Mouse (Mus musculus) erythroblast, embryonic 14.5 days (primary cell): ENCODE results near the gene Mapk10. TPM values are rescaled to one million over a fixed set of nuclear protein-coding genes. Genes with fewer than 3 reads are reported as not detected.

Experiments
- H3K27me3 ChIP-seq: 2 replicates; pipeline ENCODE4 v1.6.1; 2012; ENCODE audit warnings: inconsistent platforms; ENCODE audit not compliant: control insufficient read depth
- H3K36me3 ChIP-seq: 2 replicates; pipeline ENCODE4 v1.6.1; 2012; ENCODE audit warnings: mild to moderate bottlenecking, inconsistent platforms; ENCODE audit not compliant: control insufficient read depth
- H3K4me1 ChIP-seq: 2 replicates; pipeline ENCODE4 v1.6.1; 2012; ENCODE audit warnings: inconsistent platforms; ENCODE audit not compliant: control insufficient read depth
- H3K4me3 ChIP-seq: replicated peaks from 2 replicates; pipeline ENCODE3; 2012; ENCODE audit warnings: moderate library complexity, mild to moderate bottlenecking, inconsistent platforms
- H3K9me3 ChIP-seq: 2 replicates; pipeline ENCODE4 v1.6.1; 2012; ENCODE audit warnings: low read length, inconsistent platforms, mixed read lengths; ENCODE audit not compliant: control insufficient read depth
- GATA1 ChIP-seq: IDR thresholded peaks from 2 replicates; pipeline ENCODE4 v1.6.1; 2012; ENCODE audit warnings: low read length, inconsistent platforms, mixed read lengths
- TAL1 ChIP-seq: IDR thresholded peaks from 3 replicates; pipeline ENCODE4 v1.6.1; 2012; ENCODE audit warnings: low read length, inconsistent platforms, mixed read lengths
- polyA plus RNA-seq: library from polyadenylated mRNA; stranded (reverse); fragments of >175 nt; gene quantifications from 2 replicates; pipeline ENCODE4 v1.2.3, GENCODE M21; 2012

Mapk10 gene
- polyA plus RNA-seq, 1 experiment = not detected

DNA sequence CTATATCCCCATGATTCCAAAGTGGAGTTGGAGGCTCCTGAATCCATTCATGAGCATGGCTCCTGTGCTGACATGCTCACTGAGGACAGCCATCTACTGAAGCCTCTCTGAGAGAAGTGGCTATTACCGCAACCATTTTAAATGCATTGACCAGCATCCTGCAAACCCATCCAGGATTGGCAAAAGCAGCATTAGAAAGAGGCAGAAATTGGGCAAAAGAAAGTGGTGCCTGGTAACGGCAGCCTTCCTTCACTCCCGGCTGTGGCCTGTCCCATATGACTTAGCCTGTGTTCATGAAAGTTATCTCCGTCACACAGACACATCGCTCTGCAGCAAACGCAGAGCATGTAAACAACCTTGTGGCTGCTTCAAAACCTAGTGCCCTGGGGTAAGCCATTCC lies 1.6 kb downstream of the Mapk10 start:
- H3K4me1 ChIP-seq = no peaks in the 10 kb centered on the region
- no peak overlapping the region for H3K4me3 ChIP-seq
- no peaks in the 10 kb centered on the region for H3K36me3 ChIP-seq
- peaks cover 10% of the 10 kb centered on the region; the same call in 1 of the 2 replicates for H3K9me3 ChIP-seq
- no peak for TF ChIP-seq TAL1
- no peak for TF ChIP-seq GATA1
- peaks cover 2% of the 10 kb centered on the region; the same call in 1 of the 2 replicates for H3K27me3 ChIP-seq

- Histone ChIP-seq H3K9me3 (peaks cover 10% of the 10 kb centered on the region; the same call in 1 of the 2 replicates), H3K4me3 (no peak overlapping the region)
- TF ChIP-seq GATA1 (no peak), TAL1 (no peak)
Observed at GRCm38 (mm10) chr5:103208869-103209268, 2.3 kb downstream of the Mapk10 start.

DNA sequence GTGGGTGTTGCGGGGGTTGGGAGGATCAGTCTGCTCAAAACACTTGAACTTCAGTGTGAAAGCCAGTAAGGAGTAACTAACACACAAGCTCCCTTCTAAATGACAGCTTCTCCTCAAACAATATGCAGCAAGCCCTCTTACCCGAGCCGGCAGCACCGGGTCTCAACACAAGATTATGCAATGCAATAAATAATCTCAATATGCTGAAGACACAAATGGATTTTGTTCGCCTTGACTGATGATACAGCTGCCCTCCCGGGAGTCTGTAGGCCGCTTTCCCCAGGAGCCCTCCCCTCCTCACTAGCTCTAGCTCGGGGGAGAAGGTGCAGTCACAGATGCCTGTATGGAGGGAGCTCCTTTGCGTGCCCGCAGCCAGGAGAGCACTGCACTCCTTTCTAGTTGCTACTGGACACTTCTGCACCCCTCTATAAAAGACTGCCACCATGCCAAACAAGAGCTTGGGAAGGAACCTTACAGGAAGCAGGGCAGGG lies 3.1 kb downstream of the Mapk10 start:
- H3K9me3 ChIP-seq = peaks cover 12% of the 10 kb centered on the region; the same call in 1 of the 2 replicates
- H3K4me3 ChIP-seq = no peak overlapping the region
- peaks cover 2% of the 10 kb centered on the region; the same call in 1 of the 2 replicates for H3K27me3 ChIP-seq
- TF ChIP-seq TAL1 (no peak), GATA1 (no peak)
- no peaks in the 10 kb centered on the region for H3K4me1 ChIP-seq
- H3K36me3 ChIP-seq = no peaks in the 10 kb centered on the region

More at GRCm38 (mm10) chr5:103208869-103209268, 2.3 kb downstream of the Mapk10 start:
- no peaks in the 10 kb centered on the region for H3K36me3 ChIP-seq
- H3K27me3 ChIP-seq = peaks cover 2% of the 10 kb centered on the region; the same call in 1 of the 2 replicates
- H3K4me1 ChIP-seq = no peaks in the 10 kb centered on the region

- TF ChIP-seq GATA1 (no peak), TAL1 (no peak)
- Histone ChIP-seq H3K36me3 (no peaks in the 10 kb centered on the region), H3K4me3 (no peak overlapping the region), H3K4me1 (no peaks in the 10 kb centered on the region), H3K9me3 (peaks cover 26% of the 10 kb centered on the region), H3K27me3 (no peaks in the 10 kb centered on the region)
Observed at GRCm38 (mm10) chr5:103197796-103198325, 13.3 kb downstream of the Mapk10 start.

- H3K9me3 ChIP-seq = peaks cover 20% of the 10 kb centered on the region
- no peaks in the 10 kb centered on the region for H3K4me1 ChIP-seq
- no peak for TF ChIP-seq TAL1
- TF ChIP-seq GATA1 = no peak
- no peaks in the 10 kb centered on the region for H3K36me3 ChIP-seq
- H3K4me3 ChIP-seq = no peak overlapping the region
- H3K27me3 ChIP-seq = no peaks in the 10 kb centered on the region
Observed at GRCm38 (mm10) chr5:103194549-103194948, 16.6 kb downstream of the Mapk10 start.

DNA sequence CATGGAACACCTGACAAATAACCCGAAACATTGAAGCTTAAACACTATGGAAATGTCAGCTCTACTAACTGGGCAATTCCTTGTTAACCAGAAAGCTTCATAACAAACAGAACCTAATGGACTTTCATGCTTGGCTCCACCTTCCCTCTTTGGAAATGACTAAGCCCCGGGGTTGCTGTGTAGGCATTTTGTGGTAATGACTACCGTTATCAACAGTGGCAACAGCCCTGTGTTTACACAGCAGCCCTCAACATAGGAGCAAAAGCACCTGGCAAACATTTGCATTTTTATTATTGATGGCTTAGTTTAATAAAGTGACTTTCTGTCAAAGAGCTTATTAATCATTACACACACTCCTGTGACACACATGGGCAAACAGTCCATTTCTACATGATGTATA lies 17.4 kb downstream of the Mapk10 start:
- H3K27me3 ChIP-seq = no peaks in the 10 kb centered on the region
- H3K4me1 ChIP-seq = no peaks in the 10 kb centered on the region
- H3K9me3 ChIP-seq = peaks cover 17% of the 10 kb centered on the region
- H3K4me3 ChIP-seq = no peak overlapping the region
- H3K36me3 ChIP-seq = no peaks in the 10 kb centered on the region
- TF ChIP-seq GATA1 = no peak
- TF ChIP-seq TAL1 = no peak

DNA sequence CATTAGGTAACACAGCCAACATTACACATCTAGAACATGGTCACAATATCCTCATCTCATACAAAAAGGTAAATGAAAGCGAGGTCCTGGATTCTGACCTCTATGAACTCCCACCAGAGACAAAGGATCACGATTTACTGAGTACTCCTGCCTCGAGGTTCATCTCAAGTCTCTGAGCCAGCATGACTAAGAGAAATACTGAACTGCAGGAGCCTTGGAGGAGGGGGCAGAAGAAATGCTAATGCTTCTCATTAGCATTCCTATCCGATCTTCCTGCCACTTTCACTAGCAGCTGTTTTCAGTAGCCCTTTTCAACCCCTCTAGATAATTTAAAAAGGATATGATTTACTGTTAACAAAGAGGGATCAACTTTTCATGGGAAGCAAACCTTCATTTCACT lies 19.6 kb downstream of the Mapk10 start:
- Histone ChIP-seq H3K4me1 (no peaks in the 10 kb centered on the region), H3K4me3 (no peak overlapping the region), H3K9me3 (peaks cover 21% of the 10 kb centered on the region), H3K36me3 (no peaks in the 10 kb centered on the region), H3K27me3 (no peaks in the 10 kb centered on the region)
- no peak for TF ChIP-seq GATA1
- no peak for TF ChIP-seq TAL1

- Histone ChIP-seq H3K27me3 (no peaks in the 10 kb centered on the region), H3K4me1 (no peaks in the 10 kb centered on the region), H3K36me3 (no peaks in the 10 kb centered on the region), H3K4me3 (no peak overlapping the region), H3K9me3 (peaks cover 18% of the 10 kb centered on the region)
- no peak for TF ChIP-seq TAL1
- no peak for TF ChIP-seq GATA1
Observed at GRCm38 (mm10) chr5:103184256-103184655, 26.9 kb downstream of the Mapk10 start.

- H3K4me3 ChIP-seq = no peak overlapping the region
- peaks cover 18% of the 10 kb centered on the region for H3K9me3 ChIP-seq
- no peak for TF ChIP-seq GATA1
- TF ChIP-seq TAL1 = no peak
- H3K36me3 ChIP-seq = no peaks in the 10 kb centered on the region
- no peaks in the 10 kb centered on the region for H3K27me3 ChIP-seq
- no peaks in the 10 kb centered on the region for H3K4me1 ChIP-seq
Observed at GRCm38 (mm10) chr5:103181622-103182021, 29.5 kb downstream of the Mapk10 start.

DNA sequence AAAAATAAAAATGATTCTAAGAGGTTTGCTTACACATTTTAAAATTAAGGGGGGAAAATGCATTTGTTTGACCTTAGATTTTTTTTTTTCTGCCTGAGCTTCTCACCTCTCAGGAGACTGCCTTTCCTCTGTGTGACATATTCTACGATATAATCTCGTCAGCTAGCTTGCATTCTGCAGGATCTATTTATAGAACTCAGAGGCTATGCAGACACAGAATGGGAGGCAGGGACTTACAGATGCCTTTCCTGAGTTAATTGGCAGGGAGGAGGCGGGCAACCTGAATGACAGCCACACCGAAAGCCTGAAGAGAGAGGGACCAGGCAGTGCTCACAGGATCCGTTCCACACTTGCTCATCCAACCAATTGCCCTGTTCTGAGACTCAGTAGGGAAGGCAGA lies 34.1 kb downstream of the Mapk10 start:
- no peaks in the 10 kb centered on the region for H3K4me1 ChIP-seq
- no peaks in the 10 kb centered on the region for H3K36me3 ChIP-seq
- TF ChIP-seq GATA1 = no peak
- no peak for TF ChIP-seq TAL1
- peaks cover 24% of the 10 kb centered on the region for H3K9me3 ChIP-seq
- no peak overlapping the region for H3K4me3 ChIP-seq
- no peaks in the 10 kb centered on the region for H3K27me3 ChIP-seq
